Mouse (Mus musculus) neural tube, embryonic 11.5 days (tissue): ENCODE results near the gene E4f1. TPM values are rescaled to one million over a fixed set of nuclear protein-coding genes. Genes with fewer than 3 reads are reported as not detected.
"Not testable (repeated sequence)": the region's sequence is repeated elsewhere in the genome, so short reads cannot be mapped to it uniquely, and the experiment has no call there.

Experiments used
- ATAC-seq: fragments of 200-750 bp; cut with Nextera tagmentation; 2 replicates; pipeline ENCODE4 v1.8.0; 2017; ENCODE audit warnings: moderate number of reproducible peaks, mild to moderate bottlenecking, moderate TSS enrichment, moderate library complexity; ENCODE audit not compliant: insufficient read depth, low FRiP score, low TSS enrichment
- DNase-seq: peaks from one replicate; pipeline ENCODE4 v3.0.0-alpha.2; 2015; ENCODE audit warnings: low spot score
- H3K27ac ChIP-seq: fragments of 300-500 bp; sonication (generic); 2 replicates; pipeline ENCODE4 v1.5.1; 2014; ENCODE audit warnings: low read depth, mild to moderate bottlenecking, low read length
- H3K27me3 ChIP-seq: fragments of 300-500 bp; sonication (generic); 2 replicates; pipeline ENCODE4 v1.6.1; 2014; ENCODE audit warnings: mild to moderate bottlenecking, low read length, mixed read lengths; ENCODE audit not compliant: control insufficient read depth, insufficient read depth
- H3K36me3 ChIP-seq: fragments of 300-500 bp; sonication (generic); 2 replicates; pipeline ENCODE4 v1.6.1; 2014; ENCODE audit warnings: mild to moderate bottlenecking, low read length, moderate library complexity, mixed read lengths; ENCODE audit not compliant: control insufficient read depth, insufficient read depth
- H3K4me1 ChIP-seq: fragments of 300-500 bp; sonication (generic); 2 replicates; pipeline ENCODE4 v1.6.1; 2014; ENCODE audit warnings: low read length, mixed read lengths; ENCODE audit not compliant: control insufficient read depth, insufficient read depth
- H3K4me2 ChIP-seq: fragments of 300-500 bp; sonication (generic); 2 replicates; pipeline ENCODE4 v1.6.1; 2014; ENCODE audit warnings: low read depth, mild to moderate bottlenecking, moderate library complexity
- H3K4me3 ChIP-seq: fragments of 300-500 bp; sonication (generic); 2 replicates; pipeline ENCODE4 v1.5.1; 2014; ENCODE audit warnings: low read depth, low read length
- H3K9ac ChIP-seq: fragments of 300-500 bp; sonication (generic); 2 replicates; pipeline ENCODE4 v1.6.1; 2014; ENCODE audit warnings: mild to moderate bottlenecking, low read length
- H3K9me3 ChIP-seq: fragments of 300-500 bp; sonication (generic); 2 replicates; pipeline ENCODE4 v1.6.1; 2016; ENCODE audit warnings: low read length; ENCODE audit not compliant: control insufficient read depth
- WGBS: fragments of 180-500 bp; shearing (Covaris S2); extraction: QIAGEN DNeasy Blood & Tissue Kit; methylation state at CpG from one replicate; pipeline ENCODE4 v1.1.7; 2014; 5-methylcytosine and 5-hydroxymethylcytosine counted together
- polyA plus RNA-seq: library from polyadenylated mRNA; unstranded; fragments of >200 nt; fragmentation: Nextera tagmentation; extraction: Ambion mirVana; gene quantifications from 2 replicates; pipeline ENCODE4 v1.2.1, GENCODE M21; 2014

The E4f1 gene
- polyA plus RNA-seq, 1 experiment from 2014 or later: 21.2 TPM

DNA sequence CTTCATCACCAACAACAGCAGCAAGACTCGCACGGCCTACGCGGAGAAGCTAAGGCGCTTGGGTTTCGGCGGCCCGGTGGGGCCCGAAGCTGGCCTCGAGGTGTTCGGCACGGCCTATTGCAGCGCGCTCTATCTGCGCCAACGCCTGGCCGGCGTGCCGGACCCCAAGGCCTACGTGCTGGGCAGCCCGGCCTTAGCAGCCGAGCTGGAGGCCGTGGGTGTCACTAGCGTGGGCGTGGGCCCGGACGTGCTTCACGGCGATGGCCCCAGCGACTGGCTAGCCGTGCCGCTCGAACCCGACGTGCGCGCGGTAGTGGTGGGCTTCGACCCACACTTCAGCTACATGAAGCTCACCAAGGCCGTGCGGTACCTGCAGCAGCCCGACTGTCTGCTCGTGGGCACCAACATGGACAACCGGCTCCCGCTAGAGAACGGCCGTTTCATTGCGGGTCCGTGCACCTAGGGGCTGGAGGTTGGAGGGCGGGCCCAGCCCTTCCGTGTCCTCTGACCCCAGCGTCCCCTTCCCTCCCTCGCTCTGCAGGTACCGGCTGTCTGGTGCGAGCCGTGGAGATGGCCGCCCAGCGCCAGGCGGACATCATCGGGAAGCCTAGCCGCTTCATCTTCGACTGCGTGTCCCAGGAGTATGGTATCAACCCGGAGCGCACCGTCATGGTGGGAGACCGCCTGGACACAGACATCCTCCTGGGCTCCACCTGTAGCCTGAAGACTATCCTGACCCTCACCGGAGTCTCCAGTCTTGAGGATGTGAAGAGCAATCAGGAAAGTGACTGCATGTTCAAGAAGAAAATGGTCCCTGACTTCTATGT, 801 bp upstream of the E4f1 start:
- Histone ChIP-seq H3K4me3 (peak overlapping the region; percentile 78), H3K27me3 (no peaks in the 10 kb centered on the region), H3K36me3 (peaks cover 7% of the 10 kb centered on the region), H3K4me2 (peak overlapping the region; percentile 98), H3K9me3 (no peaks in the 10 kb centered on the region), H3K4me1 (peaks cover 16% of the 10 kb centered on the region), H3K9ac (peak overlapping the region; percentile 85), H3K27ac (peak overlapping the region; percentile 47)
- under 1% methylated on average over 68 of the region's 68 CpGs for WGBS
- DNase-seq: no peak
- ATAC-seq: no peak

DNA sequence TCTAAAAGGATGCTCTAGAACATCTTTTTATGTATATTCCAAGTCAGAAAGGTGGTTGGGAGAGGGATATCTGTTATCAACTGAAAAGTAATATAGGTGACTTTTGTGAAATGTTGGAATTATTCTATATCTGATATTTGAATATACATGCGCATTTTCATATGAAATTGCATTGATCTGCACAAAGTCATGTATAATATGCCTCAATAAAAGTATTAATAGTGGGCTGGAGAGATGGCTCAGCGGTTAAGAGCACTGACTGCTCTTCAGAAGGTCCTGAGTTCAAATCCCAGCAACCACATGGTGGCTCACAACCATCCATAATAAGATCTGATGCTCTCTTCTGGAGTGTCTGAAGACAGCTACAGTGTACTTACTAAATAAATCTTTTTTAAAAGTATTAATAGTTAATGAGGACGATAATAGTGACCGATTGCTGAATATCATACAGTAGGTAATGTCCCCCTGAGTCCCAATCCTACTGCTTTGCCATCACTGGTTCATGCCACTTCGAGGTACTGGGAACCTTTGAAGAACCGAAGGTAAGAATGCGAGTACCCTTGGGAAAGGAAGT, 690 bp downstream of the E4f1 start:
- DNase-seq: no peak
- peak overlapping the region; percentile 61 for H3K27ac ChIP-seq
- ATAC-seq: no peak; the same call in 1 of the 2 replicates
- peak overlapping the region; percentile 85 for H3K9ac ChIP-seq
- peak overlapping the region; percentile 98 for H3K4me2 ChIP-seq
- WGBS: 17% methylated on average over 7 of the region's 7 CpGs
- no peaks in the 10 kb centered on the region for H3K9me3 ChIP-seq
- peaks cover 16% of the 10 kb centered on the region for H3K4me1 ChIP-seq
- H3K27me3 ChIP-seq: no peaks in the 10 kb centered on the region
- peak overlapping the region; percentile 78 for H3K4me3 ChIP-seq
- H3K36me3 ChIP-seq: peaks cover 2% of the 10 kb centered on the region; the same call in 1 of the 2 replicates

DNA sequence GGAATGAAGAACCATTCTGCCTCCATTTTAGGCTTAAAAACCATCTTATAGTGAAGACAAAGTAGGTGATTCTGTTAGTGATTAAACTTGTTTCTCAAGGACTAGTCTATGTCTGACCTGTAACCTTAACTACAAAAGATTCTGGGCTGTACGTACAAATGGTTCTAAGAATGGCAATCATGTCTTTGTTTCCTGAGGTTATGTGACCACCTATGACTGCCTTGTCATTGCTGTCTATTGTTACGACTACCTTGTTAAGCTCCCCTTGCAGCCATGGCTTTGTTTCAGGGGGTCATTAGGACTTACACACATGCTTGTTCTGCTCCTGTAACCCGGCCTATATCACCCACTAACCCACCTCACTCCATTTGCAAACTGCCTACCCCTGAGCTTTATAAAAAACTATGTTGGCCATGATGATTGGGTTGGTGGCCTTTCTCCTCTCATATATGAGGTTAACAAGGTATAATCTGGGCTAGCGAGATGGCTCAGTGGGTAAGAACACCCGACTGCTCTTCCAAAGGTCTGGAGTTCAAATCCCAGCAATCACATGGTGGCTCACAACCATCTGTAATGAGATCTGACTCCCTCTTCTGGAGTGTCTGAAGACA, 1.4 kb downstream of the E4f1 start:
- H3K4me3 ChIP-seq: no peak overlapping the region
- H3K4me1 ChIP-seq: peaks cover 16% of the 10 kb centered on the region
- 84% methylated on average over 5 of the region's 5 CpGs for WGBS
- DNase-seq: no peak
- no peak overlapping the region for H3K4me2 ChIP-seq
- H3K9me3 ChIP-seq: no peaks in the 10 kb centered on the region
- H3K27ac ChIP-seq: no peak overlapping the region
- no peaks in the 10 kb centered on the region for H3K27me3 ChIP-seq
- ATAC-seq: no peak
- no peak overlapping the region for H3K9ac ChIP-seq
- no peaks in the 10 kb centered on the region for H3K36me3 ChIP-seq

DNA sequence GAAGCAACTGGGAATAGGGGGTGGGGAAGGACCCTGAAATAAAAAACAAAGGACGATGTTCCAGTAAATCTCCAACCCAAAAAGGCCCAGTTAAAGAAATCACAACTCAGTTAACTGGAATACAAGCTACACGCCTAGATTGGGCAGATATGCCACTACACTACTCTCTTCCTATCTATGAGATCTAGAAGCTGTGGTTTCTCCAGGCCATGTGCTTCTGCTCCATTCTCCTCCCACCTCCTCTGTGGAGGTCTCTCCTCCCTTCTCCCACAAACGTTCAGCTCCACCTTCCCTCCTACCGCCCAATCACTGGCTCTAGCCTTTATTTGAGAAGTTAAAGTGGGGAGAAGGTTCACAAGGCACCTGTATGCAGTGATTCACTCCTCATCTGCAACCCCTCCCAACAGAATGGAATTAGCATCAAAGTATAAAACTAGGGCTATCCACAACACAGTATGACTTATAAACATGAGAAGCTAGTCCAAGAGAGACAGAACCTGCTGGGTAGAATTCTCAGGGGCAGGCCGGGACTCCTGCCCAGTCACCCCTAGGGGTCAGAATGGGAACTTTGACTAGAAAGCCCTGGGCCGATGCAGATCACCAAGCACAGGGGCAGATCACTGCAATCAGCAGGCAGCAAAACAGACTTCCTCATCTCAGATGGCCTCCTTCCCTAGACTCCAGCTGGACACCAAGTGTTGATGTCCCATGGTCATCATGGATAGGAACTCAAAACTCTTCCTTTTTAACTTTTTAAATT, 6.6 kb downstream of the E4f1 start:
- no peak overlapping the region for H3K4me3 ChIP-seq
- no peaks in the 10 kb centered on the region for H3K9me3 ChIP-seq
- WGBS: 63% methylated on average over 6 of the region's 6 CpGs
- no peak overlapping the region for H3K4me2 ChIP-seq
- H3K4me1 ChIP-seq: no peaks in the 10 kb centered on the region
- H3K36me3 ChIP-seq: no peaks in the 10 kb centered on the region
- ATAC-seq (no peak), DNase-seq (no peak)
- no peak overlapping the region for H3K27ac ChIP-seq
- no peak overlapping the region for H3K9ac ChIP-seq
- no peaks in the 10 kb centered on the region for H3K27me3 ChIP-seq

DNA sequence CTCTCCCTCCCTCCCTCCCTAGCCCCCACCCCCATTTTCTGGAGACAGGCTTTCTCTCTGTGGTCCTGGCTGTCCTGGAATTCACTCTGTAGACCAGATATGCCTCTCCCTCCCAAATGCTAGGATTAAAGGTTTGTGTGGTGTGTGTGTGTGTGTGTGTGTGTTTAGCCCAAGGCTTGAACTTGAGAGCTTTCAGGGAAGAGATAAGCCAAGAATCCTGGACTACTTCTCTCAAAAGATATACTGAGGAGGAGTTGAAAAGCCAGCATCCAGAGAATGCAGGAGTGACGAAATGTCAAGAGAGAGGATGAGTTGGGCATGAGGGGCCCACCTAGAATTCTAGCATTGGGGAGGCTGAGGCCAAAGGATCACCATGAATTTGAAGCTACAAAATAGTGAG, 7.2 kb downstream of the E4f1 start:
- 95% methylated on average over 1 of the region's 1 CpGs for WGBS
- H3K36me3 ChIP-seq: no peaks in the 10 kb centered on the region
- DNase-seq (no peak), ATAC-seq (no peak)
- no peaks in the 10 kb centered on the region for H3K4me1 ChIP-seq
- H3K27me3 ChIP-seq: no peaks in the 10 kb centered on the region
- H3K9ac ChIP-seq: no peak overlapping the region
- H3K4me3 ChIP-seq: no peak overlapping the region
- no peak overlapping the region for H3K4me2 ChIP-seq
- H3K9me3 ChIP-seq: no peaks in the 10 kb centered on the region
- no peak overlapping the region for H3K27ac ChIP-seq

DNA sequence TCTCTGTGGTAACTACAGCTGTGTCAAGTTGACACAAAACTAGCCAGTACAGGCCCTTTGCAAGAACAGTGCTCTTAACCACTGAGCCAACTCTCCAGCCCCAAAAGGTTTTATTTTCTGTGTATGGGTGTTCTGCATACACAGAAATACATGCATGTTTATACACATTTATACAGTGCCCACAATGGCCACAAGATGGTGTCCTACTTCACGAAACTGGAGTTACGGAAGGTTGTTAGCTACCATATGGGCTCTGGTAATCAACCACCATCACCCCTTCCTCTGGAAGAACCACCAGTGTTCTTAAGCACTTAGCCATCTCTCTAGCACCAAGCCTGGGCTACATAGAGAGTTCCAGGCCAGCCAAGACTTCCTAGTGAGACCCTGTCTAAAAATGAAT, 8.5 kb downstream of the E4f1 start:
- WGBS: 67% methylated on average over 2 of the region's 2 CpGs
- Histone ChIP-seq H3K4me1 (no peaks in the 10 kb centered on the region), H3K27me3 (no peaks in the 10 kb centered on the region), H3K27ac (no peak overlapping the region), H3K9ac (no peak overlapping the region), H3K4me2 (no peak overlapping the region), H3K9me3 (no peaks in the 10 kb centered on the region), H3K4me3 (no peak overlapping the region), H3K36me3 (no peaks in the 10 kb centered on the region)
- ATAC-seq (no peak), DNase-seq (no peak)

DNA sequence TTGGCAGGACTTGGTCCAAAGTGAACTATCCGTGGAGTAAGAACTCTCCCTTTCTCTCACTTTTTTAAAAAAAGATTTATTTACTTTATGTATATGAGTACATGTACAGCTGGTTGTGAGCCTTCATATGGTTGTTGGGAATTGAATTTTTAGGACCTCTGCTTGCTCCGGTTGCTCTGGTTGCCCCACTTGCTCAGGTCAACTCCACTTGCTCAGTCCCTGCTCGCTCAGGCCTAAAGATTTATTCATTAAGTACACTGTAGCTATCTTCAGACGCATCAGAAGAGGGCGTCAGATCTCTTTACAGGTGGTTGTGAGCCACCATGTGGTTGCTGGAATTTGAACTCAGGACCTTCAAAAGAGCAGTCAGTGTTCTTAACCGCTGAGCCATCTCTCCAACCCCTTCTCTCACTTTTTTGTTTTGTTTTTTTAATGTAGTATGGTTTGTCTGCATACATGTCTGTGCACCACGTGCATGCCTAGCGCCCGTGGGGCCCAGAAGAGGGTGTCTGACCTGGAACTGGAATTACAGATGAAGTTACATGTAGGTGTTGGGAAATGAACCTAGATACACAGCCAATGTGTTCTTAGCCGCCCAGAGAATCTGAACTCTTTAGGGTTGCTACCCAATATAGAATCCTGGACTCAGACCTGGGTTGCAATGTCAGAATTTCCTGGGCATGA, 14.4 kb downstream of the E4f1 start:
- H3K4me3 ChIP-seq: peak overlapping the region; percentile 87; the same call in 1 of the 2 replicates
- not testable (repeated sequence) for H3K36me3 ChIP-seq, H3K9me3 ChIP-seq, DNase-seq, ATAC-seq, H3K4me1 ChIP-seq, H3K27ac ChIP-seq, H3K9ac ChIP-seq, H3K27me3 ChIP-seq, H3K4me2 ChIP-seq
- 54% methylated on average over 10 of the region's 10 CpGs for WGBS
